Mouse (Mus musculus) frontal cortex, adult (tissue): ENCODE measurements at regions not wholly inside any gene's neighbourhood (a gene's known extent, or its start where the extent isn't known, plus 50 kb on each side); places are given as distances from the start of the nearest gene placed in this dataset.

Source experiments
- ATAC-seq: cut with Nextera tagmentation; 2 replicates; pipeline ENCODE4 v1.9.2; 2017; ENCODE audit warnings: mild to moderate bottlenecking, moderate library complexity, mixed read lengths; ENCODE audit not compliant: low TSS enrichment

GRCm38 (mm10) chr15:27405721-27406161, 60.7 kb upstream of the Ank start:
- ATAC-seq, result peak; percentile 99

GRCm38 (mm10) chr15:27409856-27410255, 56.6 kb upstream of the Ank start:
- no peak for ATAC-seq

- no peak for ATAC-seq
Observed at GRCm38 (mm10) chr15:27412304-27412703, 54.2 kb upstream of the Ank start.

DNA sequence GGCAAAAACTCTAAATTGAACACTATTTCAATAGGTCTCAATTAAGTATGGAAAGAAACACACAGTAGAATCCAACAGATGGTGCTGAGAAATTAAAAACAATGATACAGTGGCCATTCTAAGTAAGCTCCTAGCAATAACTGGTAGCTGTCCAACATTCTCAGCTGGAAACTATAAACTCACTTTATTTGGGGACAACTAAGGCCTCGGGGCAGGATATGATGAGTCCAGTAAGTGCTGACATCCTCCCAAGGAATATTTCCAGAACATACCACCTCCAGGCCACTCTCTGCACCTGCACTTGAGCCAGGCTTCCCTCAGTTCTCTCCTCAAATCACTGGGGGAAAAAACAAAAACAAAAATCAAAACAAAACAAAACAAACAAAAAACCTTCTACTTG, 53.7 kb upstream of the Ank start:
- no peak for ATAC-seq

- ATAC-seq, result peak; percentile 82
Observed at GRCm38 (mm10) chr15:27413486-27413885, 53.0 kb upstream of the Ank start.

- no peak for ATAC-seq
Observed at GRCm38 (mm10) chr15:27414819-27415218, 51.7 kb upstream of the Ank start.
